Mouse (Mus musculus): ENCODE results near the gene Aldh3b3. TPM values are rescaled to one million over a fixed set of nuclear protein-coding genes. Genes with fewer than 3 reads are reported as not detected.

Aldh3b3 gene
- polyA plus RNA-seq, 1 experiment from 2014 or later = not detected

DNA sequence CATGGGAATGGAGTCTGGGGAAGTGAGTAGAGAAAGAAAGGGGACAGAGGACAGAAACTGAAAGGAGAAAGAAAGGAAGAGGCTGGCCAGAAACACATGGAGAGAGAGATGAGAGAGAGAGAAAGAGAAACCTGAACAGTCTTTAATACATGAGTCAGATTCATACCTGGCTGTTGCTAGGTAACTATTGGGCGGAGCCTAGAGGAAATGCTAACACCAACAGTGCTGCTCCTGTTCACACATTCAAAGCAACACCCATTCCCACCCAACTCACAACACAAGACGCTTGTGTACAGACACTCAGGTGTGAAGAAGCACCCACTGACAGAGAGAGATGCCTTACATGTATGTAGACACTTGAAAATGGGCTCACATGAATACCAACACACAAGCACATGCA is 17.4 kb downstream of the Aldh3b3 start:
- DNase-seq (ENCODE audit: low spot score) (no peak), ATAC-seq (replicated peaks; ENCODE audit: low FRiP score, low TSS enrichment, low read depth) (no peak)
- H3K9ac ChIP-seq (ENCODE audit: low read length) = no peak overlapping the region
- H3K27me3 ChIP-seq (replicated peaks; ENCODE audit: control insufficient read depth, insufficient read depth, low read length) = no peaks in the 10 kb centered on the region
- H3K9me3 ChIP-seq (ENCODE audit: control insufficient read depth, low read length) = no peaks in the 10 kb centered on the region
- H3K4me1 ChIP-seq (replicated peaks; ENCODE audit: control insufficient read depth, insufficient read depth, low read length) = 0 out of 2 replicates have a peak, but pooled peaks cover 5% of the 10 kb centered on the region
- no peaks in the 10 kb centered on the region for H3K36me3 ChIP-seq (ENCODE audit: control insufficient read depth, insufficient read depth, low read length)
- H3K27ac ChIP-seq (ENCODE audit: low read depth) = no peak overlapping the region
- H3K4me3 ChIP-seq (ENCODE audit: low read depth, low read length) = no peak overlapping the region
- no peak overlapping the region for H3K4me2 ChIP-seq (ENCODE audit: low read length)
- 67% methylated on average over 2 of the region's 2 CpGs for WGBS

DNA sequence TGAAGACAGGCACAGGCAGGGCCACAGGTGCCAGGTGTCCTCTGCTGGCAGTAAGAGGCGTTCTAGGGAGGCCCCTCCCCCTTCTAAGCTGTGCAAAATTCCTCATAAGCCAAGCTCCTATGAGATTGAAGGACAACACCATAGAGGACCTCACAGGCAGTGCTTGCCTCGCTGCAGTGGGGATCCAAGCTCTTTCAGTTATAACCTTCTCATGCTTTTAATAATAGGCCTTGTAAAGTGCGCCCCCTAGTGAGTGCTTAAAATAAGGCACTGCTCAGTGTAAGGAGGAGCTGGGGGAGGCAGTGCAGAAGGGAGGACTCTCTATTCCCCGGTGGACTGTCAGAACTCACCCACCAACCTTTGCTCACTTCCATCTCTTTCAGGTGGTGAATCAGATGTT is 21.9 kb downstream of the Aldh3b3 start:
- 6% methylated on average over 4 of the region's 4 CpGs for WGBS
- peak; percentile 90 for DNase-seq (ENCODE audit: low spot score)
- no peak overlapping the region for H3K4me3 ChIP-seq (ENCODE audit: low read depth, low read length)
- H3K4me1 ChIP-seq (replicated peaks; ENCODE audit: control insufficient read depth, insufficient read depth, low read length) = peaks cover 12% of the 10 kb centered on the region
- H3K27me3 ChIP-seq (replicated peaks; ENCODE audit: control insufficient read depth, insufficient read depth, low read length) = no peaks in the 10 kb centered on the region
- no peak overlapping the region for H3K4me2 ChIP-seq (ENCODE audit: low read length)
- H3K27ac ChIP-seq (ENCODE audit: low read depth) = no peak overlapping the region
- H3K9me3 ChIP-seq (ENCODE audit: control insufficient read depth, low read length) = no peaks in the 10 kb centered on the region
- ATAC-seq (replicated peaks; ENCODE audit: low FRiP score, low TSS enrichment, low read depth) = peak; percentile 69; the same call in 1 of the 2 replicates
- H3K36me3 ChIP-seq (ENCODE audit: control insufficient read depth, insufficient read depth, low read length) = no peaks in the 10 kb centered on the region
- H3K9ac ChIP-seq (ENCODE audit: low read length) = no peak overlapping the region

DNA sequence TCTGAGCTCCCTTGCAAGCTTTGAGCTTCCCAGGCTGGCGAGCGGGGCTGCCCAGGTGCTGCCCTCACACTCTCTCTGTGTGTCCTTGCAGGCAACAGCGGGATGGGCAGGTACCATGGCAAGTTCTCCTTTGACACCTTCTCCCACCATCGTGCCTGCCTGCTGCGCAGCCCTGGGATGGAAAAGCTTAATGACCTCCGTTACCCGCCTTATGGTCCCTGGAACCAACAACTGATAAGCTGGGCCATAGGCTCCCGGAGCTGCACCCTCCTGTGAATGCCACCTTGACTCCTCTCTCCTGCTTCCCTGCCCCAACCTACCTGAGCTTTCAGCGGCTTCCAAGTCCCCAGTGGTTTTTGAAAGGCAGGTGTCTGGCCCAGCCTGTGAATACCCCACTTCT is 22.5 kb downstream of the Aldh3b3 start:
- no peaks in the 10 kb centered on the region for H3K9me3 ChIP-seq (ENCODE audit: control insufficient read depth, low read length)
- WGBS = 68% methylated on average over 9 of the region's 9 CpGs
- H3K4me1 ChIP-seq (replicated peaks; ENCODE audit: control insufficient read depth, insufficient read depth, low read length) = peaks cover 18% of the 10 kb centered on the region
- H3K36me3 ChIP-seq (ENCODE audit: control insufficient read depth, insufficient read depth, low read length) = no peaks in the 10 kb centered on the region
- no peak for DNase-seq (ENCODE audit: low spot score)
- H3K4me2 ChIP-seq (ENCODE audit: low read length) = no peak overlapping the region
- no peak overlapping the region for H3K4me3 ChIP-seq (ENCODE audit: low read depth, low read length)
- H3K27me3 ChIP-seq (replicated peaks; ENCODE audit: control insufficient read depth, insufficient read depth, low read length) = no peaks in the 10 kb centered on the region
- H3K9ac ChIP-seq (ENCODE audit: low read length) = no peak overlapping the region
- H3K27ac ChIP-seq (ENCODE audit: low read depth) = no peak overlapping the region
- ATAC-seq (replicated peaks; ENCODE audit: low FRiP score, low TSS enrichment, low read depth) = no peak

DNA sequence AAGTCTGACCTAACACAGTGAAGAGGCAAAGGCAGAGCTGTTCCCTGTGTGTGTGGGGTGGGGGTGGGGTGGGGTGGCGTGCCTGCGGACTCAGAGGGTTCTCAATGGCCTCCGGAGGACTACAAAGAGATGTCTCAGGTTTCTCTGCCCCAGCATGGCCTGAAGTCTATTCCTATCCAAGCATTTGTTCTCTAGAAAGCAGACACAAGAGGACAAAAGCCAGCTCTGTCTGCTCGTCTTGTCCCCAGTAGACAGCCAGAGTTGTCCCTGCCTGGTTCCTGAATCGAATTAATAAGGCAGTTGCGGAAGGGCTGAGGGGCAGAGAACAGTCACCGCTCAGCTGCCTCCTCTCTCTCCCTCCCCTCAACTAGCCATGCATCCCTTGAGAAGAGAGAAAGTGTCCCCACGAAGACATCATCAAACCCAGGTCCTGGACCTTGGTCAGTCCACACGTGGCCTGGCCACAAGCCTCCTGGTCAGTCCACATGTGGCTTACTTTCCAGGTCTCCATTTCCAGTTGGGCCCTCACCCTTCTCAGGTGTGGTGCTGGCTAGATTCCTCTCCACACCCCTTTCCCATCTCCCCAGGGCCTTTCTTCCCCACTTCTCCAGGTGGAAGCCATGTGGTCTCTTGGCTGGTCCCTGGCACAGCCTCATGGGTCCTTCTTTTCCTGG is 25.2 kb downstream of the Aldh3b3 start:
- H3K9me3 ChIP-seq (ENCODE audit: control insufficient read depth, low read length) = no peaks in the 10 kb centered on the region
- H3K4me1 ChIP-seq (replicated peaks; ENCODE audit: control insufficient read depth, insufficient read depth, low read length) = peaks cover 30% of the 10 kb centered on the region
- H3K36me3 ChIP-seq (ENCODE audit: control insufficient read depth, insufficient read depth, low read length) = no peaks in the 10 kb centered on the region
- H3K4me2 ChIP-seq (ENCODE audit: low read length) = no peak overlapping the region
- no peak for DNase-seq (ENCODE audit: low spot score)
- H3K4me3 ChIP-seq (ENCODE audit: low read depth, low read length) = no peak overlapping the region
- H3K27me3 ChIP-seq (replicated peaks; ENCODE audit: control insufficient read depth, insufficient read depth, low read length) = no peaks in the 10 kb centered on the region
- no peak overlapping the region for H3K27ac ChIP-seq (ENCODE audit: low read depth)
- WGBS = 49% methylated on average over 9 of the region's 9 CpGs
- ATAC-seq (replicated peaks; ENCODE audit: low FRiP score, low TSS enrichment, low read depth) = no peak
- no peak overlapping the region for H3K9ac ChIP-seq (ENCODE audit: low read length)

DNA sequence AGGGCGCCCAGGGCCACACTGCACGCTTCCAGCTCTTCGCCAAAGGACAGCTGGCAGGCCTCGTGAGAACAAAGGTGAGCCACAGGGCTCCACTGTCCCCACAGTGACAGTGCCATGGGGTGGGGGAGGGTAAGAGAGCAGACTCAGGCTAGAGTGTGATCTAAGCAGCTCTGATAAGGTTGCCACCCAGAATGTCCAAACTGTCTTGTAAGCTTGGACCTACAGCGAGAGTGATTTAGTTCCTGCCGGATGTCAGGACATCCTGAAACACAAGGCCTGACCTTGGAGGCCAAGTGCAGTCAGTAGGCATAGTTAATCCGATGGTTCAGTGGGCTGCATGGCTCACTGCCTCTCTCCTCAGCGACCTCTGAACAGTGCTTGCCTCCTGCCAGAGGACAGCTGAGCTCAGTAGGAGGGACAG is 26.8 kb downstream of the Aldh3b3 start:
- H3K9ac ChIP-seq (ENCODE audit: low read length) = no peak overlapping the region
- no peak overlapping the region for H3K4me3 ChIP-seq (ENCODE audit: low read depth, low read length)
- H3K36me3 ChIP-seq (ENCODE audit: control insufficient read depth, insufficient read depth, low read length) = no peaks in the 10 kb centered on the region
- H3K4me2 ChIP-seq (ENCODE audit: low read length) = no peak overlapping the region
- no peak for DNase-seq (ENCODE audit: low spot score)
- 41% methylated on average over 8 of the region's 8 CpGs for WGBS
- ATAC-seq (replicated peaks; ENCODE audit: low FRiP score, low TSS enrichment, low read depth) = no peak; the same call in 1 of the 2 replicates
- H3K27me3 ChIP-seq (replicated peaks; ENCODE audit: control insufficient read depth, insufficient read depth, low read length) = no peaks in the 10 kb centered on the region
- peaks cover 30% of the 10 kb centered on the region for H3K4me1 ChIP-seq (replicated peaks; ENCODE audit: control insufficient read depth, insufficient read depth, low read length)
- no peaks in the 10 kb centered on the region for H3K9me3 ChIP-seq (ENCODE audit: control insufficient read depth, low read length)
- H3K27ac ChIP-seq (ENCODE audit: low read depth) = no peak overlapping the region

DNA sequence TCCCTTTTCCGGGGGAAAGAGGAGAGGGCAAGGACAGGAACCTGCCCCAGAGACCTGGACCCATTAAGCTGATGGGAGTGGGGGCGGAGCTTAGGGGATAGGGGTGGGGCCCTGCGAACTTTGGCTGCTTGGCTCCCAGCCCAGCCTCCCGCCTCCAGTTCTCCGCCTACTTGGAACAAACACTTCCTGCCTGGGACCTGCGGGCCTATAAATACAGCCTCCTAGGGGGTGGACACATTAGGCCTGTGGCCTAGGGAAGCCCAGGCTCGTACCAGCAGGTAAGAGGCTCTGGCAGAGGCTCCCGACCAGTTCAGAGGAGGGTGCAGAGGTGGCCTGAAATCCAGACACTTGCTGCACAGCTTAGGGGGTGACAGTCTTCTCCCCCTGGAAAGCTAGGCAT is 27.9 kb downstream of the Aldh3b3 start, which contains the start of gene Acy3:
Acy3 (plus strand) TSS at position 237 of the 400 bp plus-strand sequence.
- peak within 1 kb of the TSS; percentile 34 for H3K4me2 ChIP-seq (ENCODE audit: low read length)
- H3K9ac ChIP-seq (ENCODE audit: low read length) = 0 out of 2 replicates have a peak within 1 kb of the TSS, but pooled peaks have one; percentile 2
- WGBS = 10% methylated on average over 8 of the region's 8 CpGs
- DNase-seq (ENCODE audit: low spot score) = peak; percentile 84
- H3K27ac ChIP-seq (ENCODE audit: low read depth) = 0 out of 2 replicates have a peak within 1 kb of the TSS, but pooled peaks have one; percentile 1
- peaks cover 30% of the 10 kb centered on the region for H3K4me1 ChIP-seq (replicated peaks; ENCODE audit: control insufficient read depth, insufficient read depth, low read length)
- peak; percentile 70; the same call in 1 of the 2 replicates for ATAC-seq (replicated peaks; ENCODE audit: low FRiP score, low TSS enrichment, low read depth)
- no peaks in the 10 kb centered on the region for H3K9me3 ChIP-seq (ENCODE audit: control insufficient read depth, low read length)
- H3K27me3 ChIP-seq (replicated peaks; ENCODE audit: control insufficient read depth, insufficient read depth, low read length) = no peaks in the 10 kb centered on the region
- no peaks in the 10 kb centered on the region for H3K36me3 ChIP-seq (ENCODE audit: control insufficient read depth, insufficient read depth, low read length)
- H3K4me3 ChIP-seq (ENCODE audit: low read depth, low read length) = no peak within 1 kb of the TSS

DNA sequence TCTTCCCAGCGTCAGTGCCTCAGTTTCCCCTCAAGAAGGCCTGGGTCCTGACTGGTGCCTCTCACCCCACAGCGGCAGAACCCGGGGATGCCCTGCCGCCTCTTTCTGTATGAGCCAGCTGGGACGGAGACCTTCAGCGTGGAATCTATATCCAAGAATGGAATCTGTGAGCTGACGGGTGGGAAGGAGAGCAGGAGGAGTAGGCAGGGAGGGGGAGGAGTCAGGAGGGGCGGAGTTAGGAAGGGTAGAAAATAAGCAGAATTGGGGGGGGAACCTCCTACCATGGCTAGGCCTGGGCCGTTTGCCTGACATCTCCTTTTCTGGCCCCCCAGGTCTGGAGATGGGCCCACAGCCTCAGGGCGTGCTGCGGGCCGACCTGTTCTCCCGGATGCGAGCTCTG is 29.6 kb downstream of the Aldh3b3 start:
- Histone ChIP-seq H3K36me3 (ENCODE audit: control insufficient read depth, insufficient read depth, low read length) (no peaks in the 10 kb centered on the region), H3K4me3 (ENCODE audit: low read depth, low read length) (no peak overlapping the region), H3K27me3 (replicated peaks; ENCODE audit: control insufficient read depth, insufficient read depth, low read length) (no peaks in the 10 kb centered on the region), H3K4me1 (replicated peaks; ENCODE audit: control insufficient read depth, insufficient read depth, low read length) (peaks cover 30% of the 10 kb centered on the region), H3K9me3 (ENCODE audit: control insufficient read depth, low read length) (no peaks in the 10 kb centered on the region), H3K9ac (ENCODE audit: low read length) (no peak overlapping the region), H3K27ac (ENCODE audit: low read depth) (no peak overlapping the region), H3K4me2 (ENCODE audit: low read length) (no peak overlapping the region)
- 86% methylated on average over 14 of the region's 14 CpGs for WGBS
- ATAC-seq (replicated peaks; ENCODE audit: low FRiP score, low TSS enrichment, low read depth) (no peak), DNase-seq (ENCODE audit: low spot score) (no peak)

DNA sequence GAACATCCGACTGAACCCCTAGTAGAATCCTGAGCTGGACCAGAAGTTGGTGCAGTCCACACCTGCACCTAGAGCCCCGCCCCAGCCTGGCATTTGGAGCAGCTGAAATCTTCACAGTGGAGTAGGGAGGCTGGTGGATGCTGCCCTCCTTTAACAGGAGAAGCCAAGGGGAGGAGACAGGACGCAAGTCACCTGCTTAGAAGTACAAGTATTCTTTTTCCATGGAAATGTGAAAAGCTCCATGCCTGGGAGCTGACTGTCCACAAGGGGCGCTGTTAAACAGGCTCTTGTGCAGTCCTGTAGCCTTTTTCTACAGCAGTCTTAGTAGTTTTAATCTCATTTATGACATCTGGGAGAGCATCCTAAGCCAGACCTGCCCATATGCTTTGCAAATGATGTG is 30.3 kb downstream of the Aldh3b3 start:
- no peaks in the 10 kb centered on the region for H3K27me3 ChIP-seq (replicated peaks; ENCODE audit: control insufficient read depth, insufficient read depth, low read length)
- no peaks in the 10 kb centered on the region for H3K9me3 ChIP-seq (ENCODE audit: control insufficient read depth, low read length)
- peaks cover 24% of the 10 kb centered on the region for H3K4me1 ChIP-seq (replicated peaks; ENCODE audit: control insufficient read depth, insufficient read depth, low read length)
- H3K27ac ChIP-seq (ENCODE audit: low read depth) = no peak overlapping the region
- no peak overlapping the region for H3K9ac ChIP-seq (ENCODE audit: low read length)
- 82% methylated on average over 4 of the region's 4 CpGs for WGBS
- H3K4me2 ChIP-seq (ENCODE audit: low read length) = no peak overlapping the region
- DNase-seq (ENCODE audit: low spot score) = no peak
- ATAC-seq (replicated peaks; ENCODE audit: low FRiP score, low TSS enrichment, low read depth) = no peak
- no peaks in the 10 kb centered on the region for H3K36me3 ChIP-seq (ENCODE audit: control insufficient read depth, insufficient read depth, low read length)
- no peak overlapping the region for H3K4me3 ChIP-seq (ENCODE audit: low read depth, low read length)

DNA sequence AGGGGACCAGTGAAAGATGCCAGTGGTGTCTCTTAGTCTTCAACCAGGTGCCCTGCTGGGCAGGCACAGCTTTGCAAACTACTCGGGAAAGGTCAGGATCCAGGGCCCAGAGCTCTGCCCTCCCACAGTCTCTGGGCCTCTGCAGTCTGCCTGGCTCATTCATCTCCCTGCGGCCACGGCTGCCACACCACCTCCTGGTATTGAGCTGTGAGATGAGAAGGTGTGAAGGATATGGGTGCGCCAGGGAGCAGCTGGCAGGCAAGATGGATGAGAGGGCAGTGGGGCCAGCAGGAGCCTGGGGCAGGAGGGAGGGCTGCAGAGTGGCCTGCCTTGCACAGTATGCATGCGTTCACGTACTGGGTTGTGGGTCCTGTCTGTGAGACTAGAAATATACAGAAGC is 32.4 kb downstream of the Aldh3b3 start:
- Histone ChIP-seq H3K4me2 (ENCODE audit: low read length) (no peak overlapping the region), H3K4me3 (ENCODE audit: low read depth, low read length) (no peak overlapping the region), H3K27me3 (replicated peaks; ENCODE audit: control insufficient read depth, insufficient read depth, low read length) (no peaks in the 10 kb centered on the region), H3K9ac (ENCODE audit: low read length) (no peak overlapping the region), H3K4me1 (replicated peaks; ENCODE audit: control insufficient read depth, insufficient read depth, low read length) (peaks cover 14% of the 10 kb centered on the region), H3K9me3 (ENCODE audit: control insufficient read depth, low read length) (no peaks in the 10 kb centered on the region), H3K36me3 (ENCODE audit: control insufficient read depth, insufficient read depth, low read length) (no peaks in the 10 kb centered on the region), H3K27ac (ENCODE audit: low read depth) (no peak overlapping the region)
- WGBS = 24% methylated on average over 6 of the region's 6 CpGs
- ATAC-seq (replicated peaks; ENCODE audit: low FRiP score, low TSS enrichment, low read depth) (no peak), DNase-seq (ENCODE audit: low spot score) (no peak)

All from intestine, embryonic 14.5 days (tissue).